Mouse (Mus musculus): Measurements from ENCODE around the gene Calml4.

Gene Calml4

GRCm38 (mm10) chr9:62901736-62902135 is 43.9 kb downstream of the Calml4 start:
- DNase-seq (ENCODE audit: low spot score in 2 of 2): no peak

- no peak for DNase-seq (ENCODE audit: low spot score in 2 of 2)
Observed at GRCm38 (mm10) chr9:62903841-62904240, 46.0 kb downstream of the Calml4 start.

- no peak for DNase-seq (ENCODE audit: low spot score in 2 of 2)
Observed at GRCm38 (mm10) chr9:62905039-62905438, 47.2 kb downstream of the Calml4 start.

- DNase-seq (ENCODE audit: low spot score in 2 of 2): no peak
Observed at GRCm38 (mm10) chr9:62913390-62914069, 55.6 kb downstream of the Calml4 start.

- DNase-seq (ENCODE audit: low spot score in 2 of 2): no peak
Observed at GRCm38 (mm10) chr9:62917059-62917458, 59.2 kb downstream of the Calml4 start.

GRCm38 (mm10) chr9:62920877-62921276 is 63.0 kb downstream of the Calml4 start:
- DNase-seq (ENCODE audit: low spot score in 2 of 2): no peak

GRCm38 (mm10) chr9:62924886-62925610 is 67.2 kb downstream of the Calml4 start:
- DNase-seq (ENCODE audit: low spot score in 2 of 2): no peak
